ENCODE assay signal across 17 mouse cellular contexts in genomic region chr10:111578536-111578935, GRCm38 (mm10).
DNase-seq lines count a peak whose midpoint lies in the region; ATAC-seq lines count a peak whose summit lies in the region.
"Had no signal": no experiment of that assay in that cellular context is flagged by ENCODE, and none has a peak within 500 bp of the region (broad histone marks: within the 10 kb centered on the region; RNA-seq: fewer than 3 reads in every experiment).

No protein-coding gene starts in this region.

- no peak overlapping the region for H3K9ac ChIP-seq in kidney, embryonic 15.5 days
- no peak overlapping the region for H3K9ac ChIP-seq in midbrain, embryonic 11.5 days (ENCODE audit: low read length)
- H3K9ac ChIP-seq: forebrain, postnatal 0 days; heart, embryonic 13.5 days; liver, embryonic 14.5 days had no signal

- H3K4me3 ChIP-seq in kidney, embryonic 15.5 days (replicated peaks) = no peak overlapping the region
- H3K4me3 ChIP-seq in midbrain, embryonic 11.5 days (ENCODE audit: low read depth, low read length) = no peak overlapping the region
- H3K4me3 ChIP-seq: heart, embryonic 13.5 days; limb, embryonic 10.5 days; megakaryocyte, embryonic 14.5 days had no signal

- ATAC-seq in kidney, embryonic 15.5 days (replicated peaks; ENCODE audit: low FRiP score) = no peak
- no peak for ATAC-seq in midbrain, embryonic 11.5 days (ENCODE audit: low FRiP score)
- ATAC-seq: forebrain, postnatal 0 days; hindbrain, postnatal 0 days; lung, postnatal 0 days had no signal

- WGBS in kidney, embryonic 15.5 days = 18% methylated on average over 5 of the region's 5 CpGs
- 72% methylated on average over 5 of the region's 5 CpGs for WGBS in midbrain, embryonic 11.5 days

- H3K36me3 ChIP-seq in kidney, embryonic 15.5 days = no peaks in the 10 kb centered on the region
- H3K36me3 ChIP-seq in midbrain, embryonic 11.5 days (ENCODE audit: control insufficient read depth, insufficient read depth, low read length) = no peaks in the 10 kb centered on the region
- H3K36me3 ChIP-seq: heart, embryonic 13.5 days; limb, embryonic 10.5 days had no signal

- H3K27me3 ChIP-seq in kidney, embryonic 15.5 days = no peaks in the 10 kb centered on the region
- no peaks in the 10 kb centered on the region for H3K27me3 ChIP-seq in midbrain, embryonic 11.5 days (ENCODE audit: control insufficient read depth, insufficient read depth, low read length)
- H3K27me3 ChIP-seq: heart, embryonic 13.5 days; megakaryocyte, embryonic 14.5 days had no signal

- H3K27ac ChIP-seq in kidney, embryonic 15.5 days = no peak overlapping the region
- H3K27ac ChIP-seq in midbrain, embryonic 11.5 days (ENCODE audit: low read depth, low read length) = no peak overlapping the region
- H3K27ac ChIP-seq: heart, embryonic 13.5 days; hindbrain, postnatal 0 days; limb, embryonic 10.5 days; liver, embryonic 14.5 days had no signal

- DNase-seq in kidney, postnatal 14 days = peak; percentile 30
- peak; percentile 78 for DNase-seq in T-cell, adult 2 months (ENCODE audit: low spot score)
- DNase-seq in naive thymus-derived CD4-positive, alpha-beta T cell, adult 2 months (ENCODE audit: low read depth) = peak; percentile 89
- peak; percentile 52 for DNase-seq in thymus, postnatal 25 days
- DNase-seq in layer of hippocampus, adult 9-10 months (ENCODE audit: low spot score) = no peak
- DNase-seq in midbrain, embryonic 11.5 days (ENCODE audit: low spot score, missing footprints) = no peak
- DNase-seq: cerebellum, adult 9-11 months; forebrain, postnatal 0 days; retina, postnatal 1 day; right cerebral cortex, postnatal 4 days had no signal

- no peaks in the 10 kb centered on the region for H3K9me3 ChIP-seq in kidney, embryonic 15.5 days (replicated peaks)
- no peaks in the 10 kb centered on the region for H3K9me3 ChIP-seq in midbrain, embryonic 11.5 days (ENCODE audit: control insufficient read depth, low read length)
- H3K9me3 ChIP-seq: heart, embryonic 13.5 days; limb, embryonic 10.5 days had no signal

- H3K4me2 ChIP-seq in kidney, embryonic 15.5 days = no peak overlapping the region
- H3K4me2 ChIP-seq in midbrain, embryonic 11.5 days = no peak overlapping the region
- H3K4me2 ChIP-seq: heart, embryonic 13.5 days had no signal

- peaks cover 53% of the 10 kb centered on the region for H3K4me1 ChIP-seq in kidney, embryonic 15.5 days
- H3K4me1 ChIP-seq in midbrain, embryonic 11.5 days (ENCODE audit: control insufficient read depth, insufficient read depth, low read length) = no peaks in the 10 kb centered on the region; the same call in 1 of the 2 replicates

Comparison
In these comparisons a context has a peak if more than half of its experiments do, and no peak if none do; other contexts are left out.
1. DNase-seq: peak in kidney, postnatal 14 days (single experiment), T-cell, adult 2 months (single experiment), naive thymus-derived CD4-positive, alpha-beta T cell, adult 2 months (single experiment) and thymus, postnatal 25 days (single experiment); none in layer of hippocampus, adult 9-10 months (single experiment) and midbrain, embryonic 11.5 days (single experiment).